Mouse (Mus musculus) E14TG2a.4 (cell line): ENCODE measurements around the gene Rab3a.

Experiments
- CTCF ChIP-seq: conservative IDR thresholded peaks from 2 replicates; pipeline ENCODE4 v1.5.1; 2014; ENCODE audit warnings: low read length
- POU5F1 ChIP-seq: IDR thresholded peaks from 2 replicates; pipeline ENCODE4 v1.6.1; 2014; ENCODE audit warnings: low read length, borderline replicate concordance

DNA sequence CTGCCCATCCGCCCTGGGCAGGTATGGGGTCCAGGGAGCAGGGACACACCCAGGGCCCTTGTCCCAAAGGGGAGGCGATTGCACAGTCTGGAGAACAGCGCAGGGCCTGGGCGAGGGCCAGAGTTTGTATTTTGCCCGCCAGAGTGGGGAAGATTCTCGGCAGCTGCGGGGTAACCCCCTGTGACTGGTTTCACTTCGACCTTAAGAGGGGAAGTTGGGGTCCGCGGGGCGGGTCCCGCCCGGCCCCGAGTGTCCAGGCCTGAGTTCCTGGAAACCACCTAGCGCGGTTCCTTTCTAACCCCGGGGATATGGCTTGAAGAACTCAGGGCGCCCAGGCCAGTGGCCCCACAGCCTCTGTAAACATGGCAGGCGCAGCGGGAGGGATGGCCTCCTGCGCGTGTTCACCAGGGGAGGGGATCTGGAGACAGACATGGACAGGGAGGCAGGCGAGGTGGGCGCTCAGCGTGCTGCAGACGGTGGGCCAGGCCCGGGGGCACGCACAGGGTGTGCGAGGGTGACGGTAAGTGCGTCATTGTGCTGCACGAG is 13.8 kb downstream of the Rab3a start:
- TF ChIP-seq CTCF (no peak), POU5F1 (no peak)
